Mouse (Mus musculus): ENCODE measurements around the gene Eef2k. TPM values are rescaled to one million over a fixed set of nuclear protein-coding genes. Genes with fewer than 3 reads are reported as not detected.

Gene Eef2k
- polyA plus RNA-seq, 1 experiment from 2014 or later, result 75.4 TPM

DNA sequence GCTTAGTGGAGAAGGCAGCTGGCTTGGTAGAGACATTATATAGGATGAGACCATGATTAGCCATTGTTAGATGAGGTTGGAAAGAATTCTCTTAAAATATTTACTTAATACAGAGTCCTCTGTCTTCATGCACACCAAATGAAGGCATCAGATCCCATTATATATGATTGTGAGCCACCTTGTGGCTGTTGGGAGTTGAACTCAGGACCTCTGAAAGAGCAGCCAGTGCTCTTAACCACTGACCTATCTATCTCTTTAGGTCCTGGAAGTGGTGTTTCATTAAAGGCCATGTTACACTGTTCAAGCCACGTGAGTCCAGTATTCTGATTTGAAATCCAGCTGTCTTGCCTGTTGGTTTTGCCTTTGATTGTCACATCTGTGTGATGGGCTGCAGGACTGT is 70.7 kb downstream of the Eef2k start:
- 51% methylated on average over 1 of the region's 1 CpGs for WGBS
- no peak overlapping the region for H3K27ac ChIP-seq (replicated peaks)
- no peaks in the 10 kb centered on the region for H3K9me3 ChIP-seq (replicated peaks)
- no peaks in the 10 kb centered on the region for H3K27me3 ChIP-seq
- no peak overlapping the region for H3K4me3 ChIP-seq (replicated peaks)
- peaks cover 2% of the 10 kb centered on the region; the same call in 1 of the 2 replicates for H3K4me1 ChIP-seq
- no peak for ATAC-seq (ENCODE audit: insufficient number of reproducible peaks, low FRiP score, low TSS enrichment, low read depth)
- no peak overlapping the region for H3K4me2 ChIP-seq (replicated peaks)
- no peaks in the 10 kb centered on the region for H3K36me3 ChIP-seq
- H3K9ac ChIP-seq, result no peak overlapping the region

DNA sequence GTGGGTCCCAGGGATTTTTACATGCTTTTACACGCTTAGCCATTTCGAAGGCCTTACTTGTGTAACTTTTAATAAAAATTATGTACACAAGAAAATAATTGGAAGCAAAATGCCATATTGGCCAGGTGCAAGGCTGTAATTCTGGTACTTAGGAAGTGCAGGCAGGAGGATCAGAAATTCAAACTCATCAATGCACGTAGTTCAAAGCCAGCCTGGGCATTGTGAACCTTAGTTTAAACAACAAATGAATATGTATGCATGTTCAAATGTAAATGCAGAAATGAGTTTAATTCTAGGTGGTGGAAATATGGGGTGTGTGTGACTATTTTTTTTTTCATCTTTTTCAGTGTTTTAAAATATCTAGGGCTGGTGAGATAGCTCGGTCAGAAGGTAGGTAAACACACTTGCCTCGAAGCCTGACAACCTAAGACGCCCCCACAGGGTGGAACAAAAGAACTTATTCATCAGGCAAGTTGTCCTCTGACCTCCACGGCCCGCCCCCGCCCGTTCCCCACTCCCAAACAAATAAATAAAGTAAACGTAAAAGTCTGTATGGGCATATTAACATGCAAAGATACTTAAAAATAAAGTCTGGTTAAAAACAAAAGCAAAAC is 73.7 kb downstream of the Eef2k start:
- ATAC-seq (ENCODE audit: insufficient number of reproducible peaks, low FRiP score, low TSS enrichment, low read depth), result no peak
- H3K27ac ChIP-seq (replicated peaks), result no peak overlapping the region
- H3K36me3 ChIP-seq, result no peaks in the 10 kb centered on the region; the same call in 1 of the 2 replicates
- no peak overlapping the region for H3K9ac ChIP-seq
- H3K4me1 ChIP-seq, result peaks cover 20% of the 10 kb centered on the region; the same call in 1 of the 2 replicates
- no peaks in the 10 kb centered on the region for H3K27me3 ChIP-seq
- WGBS, result 28% methylated on average over 11 of the region's 11 CpGs
- H3K9me3 ChIP-seq (replicated peaks), result no peaks in the 10 kb centered on the region
- H3K4me2 ChIP-seq (replicated peaks), result peak overlapping the region; percentile 38; the same call in 1 of the 2 replicates
- no peak overlapping the region; the same call in 1 of the 2 replicates for H3K4me3 ChIP-seq (replicated peaks)

DNA sequence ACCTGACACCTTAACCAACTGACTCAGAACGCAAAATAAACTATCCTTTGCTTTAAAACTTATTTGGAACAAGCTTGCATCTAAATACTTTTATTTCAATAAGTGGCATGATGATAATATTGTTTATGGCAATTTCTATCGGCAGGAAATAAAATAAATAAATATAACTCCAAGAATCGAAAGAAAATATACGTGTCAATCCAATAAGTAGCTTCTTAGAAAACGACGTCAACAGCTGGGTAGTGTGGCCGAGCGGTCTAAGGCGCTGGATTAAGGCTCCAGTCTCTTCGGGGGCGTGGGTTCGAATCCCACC is 74.6 kb downstream of the Eef2k start:
- Histone ChIP-seq H3K9ac (no peak overlapping the region), H3K9me3 (replicated peaks) (no peaks in the 10 kb centered on the region), H3K36me3 (no peaks in the 10 kb centered on the region; the same call in 1 of the 2 replicates), H3K27me3 (no peaks in the 10 kb centered on the region), H3K4me1 (peaks cover 20% of the 10 kb centered on the region; the same call in 1 of the 2 replicates), H3K4me2 (replicated peaks) (peak overlapping the region; percentile 38), H3K27ac (replicated peaks) (no peak overlapping the region), H3K4me3 (replicated peaks) (peak overlapping the region; percentile 95)
- ATAC-seq (ENCODE audit: insufficient number of reproducible peaks, low FRiP score, low TSS enrichment, low read depth), result peak; percentile 90; the same call in 1 of the 2 replicates
- 6% methylated on average over 12 of the region's 12 CpGs for WGBS

DNA sequence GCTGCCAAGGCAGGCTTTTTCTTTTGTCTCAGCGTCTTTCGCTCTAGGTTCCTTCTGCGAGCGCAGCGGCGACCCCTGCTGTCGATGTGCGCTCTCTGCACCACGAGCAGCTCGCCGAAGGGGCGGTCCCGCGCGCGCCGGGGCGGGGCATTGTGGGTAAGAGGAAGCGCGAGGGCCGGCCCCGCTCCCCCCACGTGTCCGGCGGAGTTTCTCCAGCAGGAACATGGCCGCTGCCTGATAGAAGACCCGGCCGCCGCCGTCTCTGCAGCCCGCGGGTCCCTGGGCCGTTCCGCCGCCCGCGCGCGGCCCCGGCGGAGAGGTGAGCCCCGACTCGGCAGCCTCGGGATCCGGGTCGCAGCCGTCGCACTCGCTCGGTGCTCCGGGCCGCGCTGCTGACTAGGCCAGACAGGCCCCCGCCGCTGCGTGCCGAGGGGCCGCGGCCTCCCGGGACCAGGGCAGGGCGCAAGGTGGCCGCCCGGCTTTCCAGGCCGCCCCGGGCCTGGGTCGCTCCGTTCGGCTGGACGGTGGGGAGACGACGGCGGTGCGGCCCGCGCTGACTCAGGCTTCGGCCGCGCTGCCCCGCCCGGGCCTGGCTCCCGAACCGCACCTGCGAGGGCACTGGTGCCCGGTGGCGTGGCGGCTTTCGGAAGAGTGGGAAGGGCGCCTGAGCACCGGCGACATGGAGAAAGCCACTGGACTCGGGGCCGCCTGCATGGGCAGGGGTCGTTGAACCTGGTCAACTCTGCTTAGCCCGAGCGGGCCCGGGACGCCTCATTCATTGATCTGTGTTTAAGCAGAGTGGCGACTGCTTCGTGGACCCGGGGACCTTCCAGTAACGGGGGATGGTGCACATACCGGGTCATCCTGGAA is 75.2 kb downstream of the Eef2k start, which contains the start of gene Polr3e:
Polr3e (plus strand) TSS at position 153 of the 870 bp plus-strand sequence.
- H3K9me3 ChIP-seq (replicated peaks), result no peaks in the 10 kb centered on the region
- H3K4me1 ChIP-seq, result peaks cover 20% of the 10 kb centered on the region; the same call in 1 of the 2 replicates
- H3K4me3 ChIP-seq (replicated peaks), result peak within 1 kb of the TSS; percentile 95
- peak within 1 kb of the TSS; percentile 79 for H3K9ac ChIP-seq
- peaks cover under 1% of the 10 kb centered on the region; the same call in 1 of the 2 replicates for H3K36me3 ChIP-seq
- no peaks in the 10 kb centered on the region for H3K27me3 ChIP-seq
- under 1% methylated on average over 99 of the region's 102 CpGs for WGBS
- peak; percentile 95 for ATAC-seq (ENCODE audit: insufficient number of reproducible peaks, low FRiP score, low TSS enrichment, low read depth)
- H3K27ac ChIP-seq (replicated peaks), result peak within 1 kb of the TSS; percentile 82
- peak within 1 kb of the TSS; percentile 64 for H3K4me2 ChIP-seq (replicated peaks)

DNA sequence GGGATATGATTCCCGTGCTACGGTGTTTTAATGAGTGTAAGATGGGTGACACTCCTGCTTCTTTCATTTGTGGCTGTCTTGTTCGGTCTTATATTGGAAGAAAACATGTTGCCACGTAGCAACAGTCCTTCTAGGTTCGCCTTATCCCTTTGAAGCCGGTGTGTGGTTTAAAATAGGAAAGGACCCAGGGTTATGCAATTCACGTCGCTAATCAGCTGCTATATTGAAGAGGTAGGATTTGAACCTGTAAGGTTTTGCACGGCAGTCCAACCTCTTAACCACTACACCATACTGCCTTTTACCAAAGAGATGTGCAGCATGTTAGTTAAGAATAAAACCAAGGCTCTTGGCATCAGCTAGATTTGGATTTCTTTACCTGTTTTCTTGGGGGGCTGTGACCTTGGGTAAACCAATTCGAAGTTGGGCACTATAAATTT is 75.9 kb downstream of the Eef2k start:
- Histone ChIP-seq H3K4me3 (replicated peaks) (peak overlapping the region; percentile 95), H3K9me3 (replicated peaks) (no peaks in the 10 kb centered on the region), H3K9ac (peak overlapping the region; percentile 79), H3K4me2 (replicated peaks) (peak overlapping the region; percentile 64), H3K4me1 (peaks cover 20% of the 10 kb centered on the region; the same call in 1 of the 2 replicates), H3K27ac (replicated peaks) (peak overlapping the region; percentile 82), H3K27me3 (no peaks in the 10 kb centered on the region), H3K36me3 (peaks cover 7% of the 10 kb centered on the region; the same call in 1 of the 2 replicates)
- WGBS, result 7% methylated on average over 10 of the region's 10 CpGs
- peak; percentile 37 for ATAC-seq (ENCODE audit: insufficient number of reproducible peaks, low FRiP score, low TSS enrichment, low read depth)

DNA sequence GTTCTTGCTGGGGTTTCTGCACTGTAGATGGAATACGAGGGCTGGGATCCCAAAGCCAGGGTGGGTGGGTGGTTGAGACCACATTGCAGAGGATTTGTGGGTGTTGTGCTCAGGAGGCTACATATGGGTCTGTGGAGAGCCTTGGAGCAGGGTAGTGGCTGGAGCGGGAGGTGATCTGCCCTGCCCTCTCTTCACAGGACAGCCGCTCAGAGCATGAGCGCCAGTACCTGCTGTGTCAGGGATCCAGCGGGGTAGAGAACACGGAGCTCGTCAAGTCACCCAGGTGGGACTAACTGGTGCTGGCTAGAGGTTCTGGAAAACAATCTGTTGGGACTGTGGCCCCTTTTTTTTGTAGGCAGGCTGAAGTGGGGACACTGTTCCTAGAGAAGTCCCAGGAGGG is 90.5 kb downstream of the Eef2k start:
- Histone ChIP-seq H3K4me1 (no peaks in the 10 kb centered on the region), H3K27ac (replicated peaks) (no peak overlapping the region), H3K4me2 (replicated peaks) (no peak overlapping the region), H3K9ac (no peak overlapping the region), H3K4me3 (replicated peaks) (no peak overlapping the region), H3K9me3 (replicated peaks) (no peaks in the 10 kb centered on the region), H3K36me3 (peaks cover 94% of the 10 kb centered on the region), H3K27me3 (no peaks in the 10 kb centered on the region)
- WGBS, result 91% methylated on average over 7 of the region's 7 CpGs
- no peak for ATAC-seq (ENCODE audit: insufficient number of reproducible peaks, low FRiP score, low TSS enrichment, low read depth)

DNA sequence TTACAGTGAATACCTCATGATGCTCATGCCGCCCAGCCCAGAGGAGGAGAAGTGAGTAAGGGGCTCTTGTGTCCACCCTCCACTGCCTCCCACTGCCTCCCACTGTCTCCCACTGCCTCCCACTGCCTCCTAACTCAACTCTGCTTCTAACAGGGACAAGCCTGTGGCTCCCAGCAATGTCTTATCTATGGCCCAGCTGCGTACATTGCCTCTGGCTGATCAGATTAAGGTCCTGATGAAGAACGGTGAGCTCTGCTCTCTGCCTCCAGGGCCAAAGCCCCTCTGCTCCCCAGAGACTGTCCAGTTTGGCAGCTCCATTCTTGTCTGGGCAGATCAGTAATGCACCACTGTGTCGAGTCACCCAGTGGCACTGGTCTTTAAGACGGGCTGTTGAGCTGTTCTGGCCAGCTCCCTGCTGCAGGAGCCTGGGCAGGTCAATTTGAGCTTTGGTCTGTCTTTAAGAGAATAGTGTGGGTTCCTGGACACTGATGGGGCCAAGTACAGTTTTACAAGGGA is 91.1 kb downstream of the Eef2k start:
- H3K4me1 ChIP-seq, result no peaks in the 10 kb centered on the region
- no peak for ATAC-seq (ENCODE audit: insufficient number of reproducible peaks, low FRiP score, low TSS enrichment, low read depth)
- 75% methylated on average over 5 of the region's 5 CpGs for WGBS
- no peak overlapping the region for H3K4me2 ChIP-seq (replicated peaks)
- no peaks in the 10 kb centered on the region for H3K27me3 ChIP-seq
- no peak overlapping the region for H3K27ac ChIP-seq (replicated peaks)
- H3K36me3 ChIP-seq, result peaks cover 94% of the 10 kb centered on the region
- no peaks in the 10 kb centered on the region for H3K9me3 ChIP-seq (replicated peaks)
- no peak overlapping the region for H3K4me3 ChIP-seq (replicated peaks)
- H3K9ac ChIP-seq, result no peak overlapping the region

DNA sequence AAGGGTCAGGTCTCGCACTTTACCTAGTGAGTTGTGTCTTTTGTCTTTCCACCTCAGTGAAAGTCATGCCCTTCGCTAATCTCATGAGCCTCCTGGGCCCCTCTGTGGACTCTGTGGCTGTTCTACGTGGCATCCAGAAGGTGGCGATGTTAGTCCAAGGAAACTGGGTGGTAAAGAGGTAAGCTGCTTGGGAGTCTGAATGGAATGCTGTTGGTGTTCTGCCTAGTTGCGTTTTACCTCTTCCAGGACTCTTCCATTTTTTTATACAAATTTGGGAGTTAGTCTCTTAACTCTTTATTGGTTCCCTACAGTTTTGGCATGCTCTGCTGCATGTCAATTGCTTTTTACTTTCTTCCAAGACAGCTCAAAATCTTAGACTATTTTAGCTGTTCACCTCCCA is 92.1 kb downstream of the Eef2k start:
- Histone ChIP-seq H3K9me3 (replicated peaks) (no peaks in the 10 kb centered on the region), H3K27me3 (no peaks in the 10 kb centered on the region), H3K36me3 (peaks cover 94% of the 10 kb centered on the region), H3K4me1 (no peaks in the 10 kb centered on the region), H3K9ac (no peak overlapping the region), H3K4me2 (replicated peaks) (no peak overlapping the region), H3K27ac (replicated peaks) (no peak overlapping the region), H3K4me3 (replicated peaks) (no peak overlapping the region)
- no peak for ATAC-seq (ENCODE audit: insufficient number of reproducible peaks, low FRiP score, low TSS enrichment, low read depth)
- 27% methylated on average over 5 of the region's 5 CpGs for WGBS

DNA sequence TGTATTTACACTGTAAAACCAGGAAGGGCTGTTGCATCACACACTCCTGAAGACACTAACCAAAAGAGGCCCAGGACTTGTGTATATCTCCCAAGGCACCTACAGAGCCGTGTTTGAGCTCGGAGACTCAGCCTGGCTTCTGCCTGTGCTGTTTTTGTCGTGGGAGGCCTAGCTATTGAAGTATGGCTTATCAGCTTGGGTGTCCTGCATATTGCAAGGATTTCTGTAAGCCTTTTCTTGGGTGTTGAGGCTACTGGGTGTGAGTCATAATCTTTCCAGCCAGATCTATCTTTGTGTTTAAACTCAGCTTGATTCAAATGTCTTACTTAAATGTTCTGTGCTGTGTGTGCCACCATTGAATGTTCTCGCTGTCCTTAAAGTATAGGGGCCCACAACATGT is 93.9 kb downstream of the Eef2k start:
- Histone ChIP-seq H3K4me2 (replicated peaks) (no peak overlapping the region), H3K4me1 (no peaks in the 10 kb centered on the region), H3K27me3 (no peaks in the 10 kb centered on the region), H3K9ac (no peak overlapping the region), H3K9me3 (replicated peaks) (no peaks in the 10 kb centered on the region), H3K36me3 (peaks cover 93% of the 10 kb centered on the region), H3K27ac (replicated peaks) (no peak overlapping the region), H3K4me3 (replicated peaks) (no peak overlapping the region)
- ATAC-seq (ENCODE audit: insufficient number of reproducible peaks, low FRiP score, low TSS enrichment, low read depth), result no peak
- 84% methylated on average over 4 of the region's 4 CpGs for WGBS

DNA sequence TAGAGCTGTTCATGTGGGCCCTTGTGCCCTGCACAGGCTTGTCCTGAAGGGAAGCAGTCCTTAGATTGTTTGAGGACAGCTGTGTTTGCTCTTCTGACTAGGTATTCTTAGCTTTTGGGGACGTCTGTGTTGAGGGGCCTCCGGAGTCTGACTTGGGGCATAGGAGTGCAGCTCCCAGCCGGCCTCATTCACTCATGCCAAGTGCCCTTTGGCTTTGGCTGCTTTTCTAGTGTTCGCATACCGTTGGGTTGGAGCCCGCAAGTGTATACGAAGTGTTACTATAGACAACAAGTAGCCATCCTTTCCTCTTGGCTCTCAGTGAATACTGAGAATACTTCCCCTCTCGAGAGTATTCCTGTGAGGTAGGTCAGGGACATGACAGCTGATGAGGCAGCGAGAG is 95.6 kb downstream of the Eef2k start:
- Histone ChIP-seq H3K9ac (no peak overlapping the region), H3K4me2 (replicated peaks) (no peak overlapping the region), H3K9me3 (replicated peaks) (no peaks in the 10 kb centered on the region), H3K4me1 (no peaks in the 10 kb centered on the region), H3K27me3 (no peaks in the 10 kb centered on the region), H3K27ac (replicated peaks) (no peak overlapping the region), H3K4me3 (replicated peaks) (no peak overlapping the region), H3K36me3 (peaks cover 95% of the 10 kb centered on the region)
- WGBS, result 88% methylated on average over 9 of the region's 9 CpGs
- ATAC-seq (ENCODE audit: insufficient number of reproducible peaks, low FRiP score, low TSS enrichment, low read depth), result no peak

DNA sequence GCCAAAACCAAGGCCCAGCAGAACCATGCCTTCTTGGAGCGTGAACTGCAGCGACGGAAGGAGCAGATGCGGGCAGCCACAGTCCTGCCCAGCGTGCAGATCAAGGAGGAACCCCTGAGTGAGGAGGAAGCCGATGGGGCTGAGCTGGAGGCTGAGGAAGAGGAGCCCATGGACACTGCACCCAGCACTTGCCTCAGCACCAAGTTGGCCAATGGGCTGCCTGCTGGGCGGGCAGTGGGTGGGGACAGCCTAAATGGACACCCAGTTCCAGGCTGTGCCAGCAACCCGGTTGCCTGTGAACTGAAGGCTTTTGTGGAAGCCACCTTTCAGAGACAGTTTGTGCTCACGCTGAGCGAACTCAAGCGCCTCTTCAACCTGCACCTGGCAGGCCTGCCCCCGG is 97.7 kb downstream of the Eef2k start:
- ATAC-seq (ENCODE audit: insufficient number of reproducible peaks, low FRiP score, low TSS enrichment, low read depth), result peak; percentile 53; the same call in 1 of the 2 replicates
- H3K27me3 ChIP-seq, result no peaks in the 10 kb centered on the region

More for the DNA sequence above, 97.7 kb downstream of the Eef2k start:
- H3K9ac ChIP-seq, result no peak overlapping the region
- no peaks in the 10 kb centered on the region for H3K4me1 ChIP-seq
- no peaks in the 10 kb centered on the region for H3K9me3 ChIP-seq (replicated peaks)
- peaks cover 87% of the 10 kb centered on the region for H3K36me3 ChIP-seq
- 85% methylated on average over 12 of the region's 12 CpGs for WGBS
- H3K27ac ChIP-seq (replicated peaks), result no peak overlapping the region
- no peak overlapping the region for H3K4me2 ChIP-seq (replicated peaks)
- H3K4me3 ChIP-seq (replicated peaks), result no peak overlapping the region
